Mouse (Mus musculus) megakaryocyte, embryonic 14.5 days (primary cell): ENCODE results near the gene Zranb1.

Experiments used
- FLI1 ChIP-seq: IDR thresholded peaks from 2 replicates; pipeline ENCODE4 v1.6.1; 2012; ENCODE audit warnings: low read length, inconsistent platforms, mixed read lengths
- GATA1 ChIP-seq: IDR thresholded peaks from 3 replicates; pipeline ENCODE4 v1.6.1; 2012; ENCODE audit warnings: mixed read lengths, low read length, inconsistent platforms, borderline replicate concordance

GRCm38 (mm10) chr7:133013923-133014322 is 83.0 kb downstream of the Zranb1 start:
- TF ChIP-seq GATA1 (no peak), FLI1 (no peak)
